Mouse (Mus musculus) G1E (cell line): ENCODE data around the gene Tdgf1. TPM values are rescaled to one million over a fixed set of nuclear protein-coding genes. Genes with fewer than 3 reads are reported as not detected.

ENCODE experiments used
- ATAC-seq: 2 replicates; pipeline ENCODE4 v1.8.0; 2016; ENCODE audit warnings: mild to moderate bottlenecking; ENCODE audit not compliant: insufficient number of reproducible peaks, poor library complexity, low FRiP score, severe bottlenecking; ENCODE audit errors: extremely low read depth
- DNase-seq: peaks from one replicate; pipeline ENCODE4 v3.0.0; 2012; ENCODE audit warnings: low spot score
- H3K27me3 ChIP-seq: 2 replicates; pipeline ENCODE4 v1.6.1; 2012; ENCODE audit warnings: mild to moderate bottlenecking, low read length, inconsistent platforms; ENCODE audit not compliant: insufficient read depth
- H3K36me3 ChIP-seq: replicated peaks from 2 replicates; pipeline ENCODE3; 2012; ENCODE audit warnings: mild to moderate bottlenecking, inconsistent platforms
- H3K4me1 ChIP-seq: 2 replicates; pipeline ENCODE4 v1.6.1; 2012; ENCODE audit warnings: low read depth, low read length, inconsistent platforms, mixed read lengths; ENCODE audit not compliant: insufficient read depth
- H3K4me3 ChIP-seq: 2 replicates; pipeline ENCODE4 v1.5.1; 2012; ENCODE audit warnings: low read depth, mild to moderate bottlenecking, inconsistent platforms, low read length, moderate library complexity, mixed read lengths
- H3K9me3 ChIP-seq: replicated peaks from 2 replicates; pipeline ENCODE4 v1.6.1; 2012; ENCODE audit warnings: inconsistent platforms
- CTCF ChIP-seq: IDR thresholded peaks from 2 replicates; pipeline ENCODE4 v1.5.1; 2012; ENCODE audit warnings: low read depth, low read length, inconsistent platforms, mixed read lengths
- GATA1 ChIP-seq: IDR thresholded peaks from 2 replicates; pipeline ENCODE4 v1.6.1; 2012; ENCODE audit warnings: borderline replicate concordance, low read length, inconsistent platforms, mixed read lengths
- GATA2 ChIP-seq: IDR thresholded peaks from 2 replicates; pipeline ENCODE4 v1.6.1; 2012; ENCODE audit warnings: low read depth, low read length, inconsistent platforms, borderline replicate concordance
- POLR2AphosphoS5 ChIP-seq: IDR thresholded peaks from 2 replicates; pipeline ENCODE4 v1.6.1; 2012; ENCODE audit warnings: low read depth, low read length, inconsistent platforms; ENCODE audit not compliant: insufficient replicate concordance
- TAL1 ChIP-seq: conservative IDR thresholded peaks from 2 replicates; pipeline ENCODE4 v1.6.1; 2012; ENCODE audit warnings: low read depth, low read length, inconsistent platforms, mixed read lengths
- polyA plus RNA-seq: library from polyadenylated mRNA; stranded (reverse); fragments of >175 nt; gene quantifications from 2 replicates; pipeline ENCODE4 v1.2.3, GENCODE M21; 2012
- total RNA-seq, 2 experiments: library from RNA; stranded (forward) in 1 of 2; stranded (reverse) in 1 of 2; fragments of 200-1000 nt in 1 of 2; fragments of >200 nt in 1 of 2; fragmentation: Nextera tagmentation in 1 of 2; gene quantifications; 2 replicates each; pipeline ENCODE4 v1.2.3; 2014 to 2017

Tdgf1 gene
- total and polyA plus RNA-seq, 3 experiments, result 0.60 TPM; not detected in 2

- Histone ChIP-seq H3K4me3 (no peak overlapping the region), H3K27me3 (peaks cover 23% of the 10 kb centered on the region), H3K9me3 (no peaks in the 10 kb centered on the region), H3K36me3 (no peaks in the 10 kb centered on the region), H3K4me1 (no peaks in the 10 kb centered on the region)
- no peak for TF ChIP-seq TAL1
- TF ChIP-seq GATA1, result no peak
- TF ChIP-seq POLR2AphosphoS5, result no peak
- TF ChIP-seq CTCF, result no peak
- no peak for TF ChIP-seq GATA2
- DNase-seq, result no peak
- ATAC-seq, result no peak
Observed at GRCm38 (mm10) chr9:110954681-110955445, 8.9 kb upstream of the Tdgf1 start.

DNA sequence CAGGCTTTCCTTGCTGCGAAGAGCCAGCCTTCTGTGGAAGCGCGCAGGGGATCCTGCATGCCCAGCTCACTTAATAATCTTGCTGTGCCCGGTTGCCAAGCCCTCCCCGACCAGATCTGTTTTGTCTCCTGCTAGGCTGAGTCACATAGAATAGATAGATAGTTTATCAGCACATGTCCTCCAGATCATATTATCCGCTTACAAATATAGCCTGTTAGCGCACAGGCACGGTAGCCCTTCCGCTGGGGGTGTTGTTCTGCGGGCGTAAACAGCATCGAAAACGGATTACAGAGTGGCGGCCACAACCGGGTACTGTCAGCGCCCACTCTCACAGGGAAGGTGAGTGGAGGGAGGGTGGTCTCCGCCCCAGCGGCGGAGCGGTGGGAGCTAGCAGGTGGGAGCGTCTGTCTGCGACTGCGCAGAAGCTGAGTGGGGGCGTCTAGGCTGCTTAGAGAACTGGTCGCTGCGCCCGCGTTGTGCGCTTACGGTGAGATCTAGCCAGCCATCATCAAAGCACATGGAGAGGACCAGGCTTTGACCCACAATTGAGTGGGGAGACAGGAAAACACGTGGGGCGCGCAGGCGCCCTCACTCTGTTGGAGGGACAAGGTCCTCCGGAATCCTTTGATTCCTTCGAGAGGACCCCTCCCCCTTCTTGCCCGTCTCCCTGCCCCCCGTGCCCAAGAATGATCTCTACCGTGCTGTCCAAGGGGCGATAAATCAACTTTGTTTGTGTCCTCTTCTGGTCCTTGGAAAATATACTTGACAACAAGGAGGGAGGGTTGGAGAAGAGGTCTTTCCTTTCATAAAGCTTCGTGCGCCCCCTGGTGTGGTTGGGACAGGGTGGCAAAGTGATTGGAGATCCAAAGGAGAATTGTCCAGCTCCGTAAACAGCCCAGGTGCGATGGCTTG lies 7.8 kb upstream of the Tdgf1 start:
- ATAC-seq (no peak), DNase-seq (no peak)
- Histone ChIP-seq H3K4me3 (no peak overlapping the region), H3K36me3 (no peaks in the 10 kb centered on the region), H3K4me1 (no peaks in the 10 kb centered on the region), H3K9me3 (no peaks in the 10 kb centered on the region), H3K27me3 (peaks cover 24% of the 10 kb centered on the region)
- TF ChIP-seq CTCF (no peak), GATA2 (no peak), POLR2AphosphoS5 (no peak), TAL1 (no peak), GATA1 (no peak)

DNA sequence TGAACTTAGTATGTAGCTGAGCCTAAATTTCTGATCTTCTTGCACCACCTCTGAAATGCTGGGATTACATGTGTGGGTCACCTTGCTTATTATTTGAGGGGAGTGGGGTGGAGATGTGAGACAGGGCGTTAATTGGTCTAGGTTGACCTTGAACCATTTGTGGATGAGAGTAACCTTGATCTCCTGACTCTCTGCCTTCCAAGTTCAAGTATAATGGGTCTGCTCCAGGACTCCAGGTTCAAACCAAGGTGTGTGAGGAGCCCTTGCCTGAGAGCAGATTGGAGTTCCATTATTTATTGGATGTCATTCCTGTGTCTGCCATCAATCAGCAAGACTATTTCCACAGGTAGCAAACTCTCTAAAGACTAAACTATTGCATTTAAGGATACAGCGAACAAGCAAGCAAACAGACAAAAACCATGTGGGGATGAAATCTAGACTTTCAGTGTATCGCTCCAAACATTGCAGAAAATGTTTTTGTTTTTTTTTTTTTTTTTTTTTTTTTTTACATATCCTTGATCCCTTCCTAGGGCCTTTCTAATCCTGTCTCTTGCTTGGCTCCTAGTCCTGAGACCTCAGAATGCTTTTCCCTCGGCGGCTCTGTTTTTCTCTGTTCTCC lies 7.1 kb upstream of the Tdgf1 start:
- TF ChIP-seq POLR2AphosphoS5 (no peak), CTCF (no peak), GATA1 (no peak), GATA2 (no peak), TAL1 (no peak)
- no peaks in the 10 kb centered on the region for H3K9me3 ChIP-seq
- no peaks in the 10 kb centered on the region for H3K36me3 ChIP-seq
- ATAC-seq (no peak), DNase-seq (no peak)
- H3K4me3 ChIP-seq, result no peak overlapping the region
- peaks cover 25% of the 10 kb centered on the region for H3K27me3 ChIP-seq
- H3K4me1 ChIP-seq, result no peaks in the 10 kb centered on the region

DNA sequence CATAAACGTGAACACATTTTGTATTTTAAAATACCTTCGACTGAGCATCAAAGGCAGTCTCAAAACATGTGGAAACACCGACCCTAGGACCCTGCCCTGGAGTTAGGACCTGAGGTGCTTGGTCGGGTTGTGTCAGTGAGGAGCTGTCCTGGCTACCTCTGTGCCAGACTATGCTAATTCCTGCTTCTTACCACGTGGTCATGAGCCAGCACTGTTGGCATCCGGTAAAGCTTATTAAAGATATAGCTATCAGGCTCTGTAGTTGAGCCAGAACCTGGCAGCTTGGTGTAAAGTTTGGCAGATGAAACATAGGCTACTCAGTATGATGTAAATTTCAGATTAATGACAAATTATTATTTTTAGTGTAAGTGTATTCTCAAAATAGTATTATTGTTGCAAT lies 6.4 kb upstream of the Tdgf1 start:
- Histone ChIP-seq H3K9me3 (no peaks in the 10 kb centered on the region), H3K4me1 (no peaks in the 10 kb centered on the region), H3K36me3 (no peaks in the 10 kb centered on the region), H3K27me3 (peaks cover 29% of the 10 kb centered on the region), H3K4me3 (no peak overlapping the region)
- TF ChIP-seq GATA2, result no peak
- TF ChIP-seq GATA1, result no peak
- no peak for DNase-seq
- ATAC-seq, result no peak

GRCm38 (mm10) chr9:110951866-110952265 lies 5.9 kb upstream of the Tdgf1 start:
- DNase-seq, result no peak
- Histone ChIP-seq H3K9me3 (no peaks in the 10 kb centered on the region), H3K36me3 (no peaks in the 10 kb centered on the region), H3K4me3 (no peak overlapping the region), H3K4me1 (no peaks in the 10 kb centered on the region), H3K27me3 (peaks cover 33% of the 10 kb centered on the region)
- no peak for ATAC-seq
- no peak for TF ChIP-seq GATA1
- TF ChIP-seq TAL1, result no peak
- TF ChIP-seq CTCF, result no peak

- no peaks in the 10 kb centered on the region for H3K36me3 ChIP-seq
- H3K4me3 ChIP-seq, result no peak within 1 kb of the TSS
- TF ChIP-seq GATA1, result no peak
- no peak for TF ChIP-seq POLR2AphosphoS5
- TF ChIP-seq TAL1, result no peak
- TF ChIP-seq CTCF, result no peak
- no peak for TF ChIP-seq GATA2
- ATAC-seq (no peak), DNase-seq (no peak)
- H3K9me3 ChIP-seq, result no peaks in the 10 kb centered on the region
- no peaks in the 10 kb centered on the region for H3K4me1 ChIP-seq
- peaks cover 37% of the 10 kb centered on the region for H3K27me3 ChIP-seq
Observed at GRCm38 (mm10) chr9:110951397-110951796, 5.4 kb upstream of the Tdgf1 start, which contains the start of gene Lrrc2. Gene Lrrc2 (plus strand): TSS chr9:110951545.
